Mouse (Mus musculus) E14TG2a.4 (cell line): Measurements from ENCODE around the gene Zfp335.

ENCODE experiments used
- CTCF ChIP-seq: conservative IDR thresholded peaks from 2 replicates; pipeline ENCODE4 v1.5.1; 2014; ENCODE audit warnings: low read length
- POU5F1 ChIP-seq: IDR thresholded peaks from 2 replicates; pipeline ENCODE4 v1.6.1; 2014; ENCODE audit warnings: low read length, borderline replicate concordance

DNA sequence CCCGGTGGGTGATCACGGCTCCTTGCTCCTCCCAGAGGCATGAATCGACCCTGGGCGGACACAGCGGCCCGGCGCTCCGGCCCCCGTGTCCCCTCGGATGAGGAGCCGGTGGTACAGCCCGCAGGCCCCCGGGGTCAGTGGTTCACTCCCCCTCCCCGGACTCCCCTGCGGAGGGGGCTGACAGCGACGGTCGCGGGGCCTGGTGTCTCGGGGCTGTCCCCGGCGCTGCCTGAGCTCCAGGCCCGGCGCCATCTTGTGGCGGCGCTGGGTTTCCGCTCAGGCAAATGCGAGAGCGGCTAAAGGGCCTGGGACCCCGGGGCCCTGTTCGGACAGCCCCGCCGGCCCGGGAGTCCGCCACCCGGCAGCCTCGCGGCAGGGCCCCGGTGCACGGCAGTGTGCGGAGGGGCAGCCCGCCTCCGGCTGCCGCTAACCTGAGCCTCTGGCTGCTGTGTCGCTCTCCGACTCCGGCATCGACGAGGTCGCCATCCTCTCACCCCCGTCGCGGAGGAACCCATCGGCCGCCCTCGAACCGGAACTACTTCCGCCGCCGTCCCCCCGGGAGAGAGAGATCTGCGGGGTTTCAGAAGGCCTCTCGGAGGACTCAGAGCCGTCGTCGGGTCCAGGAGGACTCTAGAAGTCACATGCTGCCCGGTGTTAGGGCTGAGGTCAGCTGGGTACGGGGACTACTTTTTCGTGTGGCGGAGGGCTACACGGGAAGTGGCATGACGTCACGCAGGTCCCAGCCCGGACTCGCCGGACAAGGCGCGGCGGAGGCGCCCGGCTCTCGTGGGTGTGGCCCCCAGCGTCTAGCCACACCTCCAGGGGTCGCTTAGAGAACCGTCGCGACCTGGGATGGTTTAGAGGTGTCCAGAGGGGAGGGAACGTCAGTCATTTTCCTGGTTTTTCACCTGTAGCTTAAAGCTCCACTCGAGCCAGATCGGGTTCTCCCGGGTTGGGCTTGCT lies at the start of gene Zfp335:
- TF ChIP-seq CTCF (no peak), POU5F1 (no peak)
